Mouse (Mus musculus): ENCODE results near the gene Slc7a5. TPM values are rescaled to one million over a fixed set of nuclear protein-coding genes. Genes with fewer than 3 reads are reported as not detected.

Gene Slc7a5
- total RNA-seq, 2 experiments from 2014 or later: 1.0 to 1.3 TPM

DNA sequence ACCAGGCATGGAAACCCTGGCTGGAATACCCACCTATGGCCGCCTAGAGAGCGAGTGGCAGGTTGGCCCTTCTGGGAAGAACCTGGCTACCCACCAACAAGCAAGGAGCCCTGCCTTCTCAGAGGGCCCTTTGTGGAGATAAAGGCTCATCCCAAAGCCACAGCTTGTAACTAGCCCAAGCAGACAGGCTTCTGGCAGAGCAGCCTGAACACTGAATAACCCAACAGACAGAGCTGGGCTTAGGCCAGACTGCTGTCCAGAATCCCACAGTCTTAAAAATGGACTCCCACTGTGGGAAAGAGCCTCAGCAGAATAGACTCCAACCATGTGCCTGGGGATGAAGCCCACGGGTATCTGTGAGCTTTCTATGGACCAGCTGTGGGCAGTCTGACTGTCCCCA lies 23.3 kb downstream of the Slc7a5 start:
- H3K4me3 ChIP-seq: no peak overlapping the region
- TF ChIP-seq CTCF (IDR thresholded peaks at IDR 0.05): no peak
- DNase-seq: no peak
- H3K27ac ChIP-seq: no peak overlapping the region
- intact Hi-C loops (cut with DNase I): no loop called here

DNA sequence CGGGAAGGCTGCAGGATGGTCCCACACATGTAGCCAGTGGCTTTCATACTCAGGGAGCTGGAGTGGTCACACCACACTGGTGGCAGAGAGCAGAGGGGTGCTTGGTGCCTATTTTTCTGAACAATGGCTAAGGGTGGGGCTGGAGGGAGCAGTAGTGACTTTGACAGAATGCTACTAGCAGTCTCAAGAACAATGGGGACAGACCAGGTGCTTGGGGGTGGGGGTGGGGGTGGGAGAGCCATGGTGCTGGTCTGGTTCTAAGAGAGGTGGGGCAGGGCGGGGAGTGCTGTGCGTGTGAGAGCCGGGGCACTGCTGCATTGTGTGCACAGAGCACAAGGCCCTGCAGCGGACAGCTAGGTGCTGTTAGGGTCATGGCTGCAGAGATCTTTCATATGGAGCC lies 25.6 kb downstream of the Slc7a5 start:
- intact Hi-C loops (cut with DNase I): no loop called here
- H3K27ac ChIP-seq: no peak overlapping the region

GRCm38 (mm10) chr8:121880818-121881217 lies 26.7 kb downstream of the Slc7a5 start:
- no peak for DNase-seq
- intact Hi-C loops (cut with DNase I): no loop called here
- Histone ChIP-seq H3K27ac (no peak overlapping the region), H3K4me3 (no peak overlapping the region)
- TF ChIP-seq CTCF (IDR thresholded peaks at IDR 0.05): no peak

More for the DNA sequence above, 25.6 kb downstream of the Slc7a5 start:
- DNase-seq: no peak
- TF ChIP-seq CTCF (IDR thresholded peaks at IDR 0.05): no peak
- no peak overlapping the region for H3K4me3 ChIP-seq

- intact Hi-C loops (cut with DNase I): no loop called here
- TF ChIP-seq CTCF (IDR thresholded peaks at IDR 0.05): no peak
- Histone ChIP-seq H3K27ac (no peak overlapping the region), H3K4me3 (no peak overlapping the region)
- DNase-seq: no peak
These were observed 27.8 kb downstream of the Slc7a5 start for GRCm38 (mm10) chr8:121879712-121880111.

GRCm38 (mm10) chr8:121877828-121878480 lies 29.5 kb downstream of the Slc7a5 start:
- DNase-seq: no peak
- Histone ChIP-seq H3K27ac (no peak overlapping the region), H3K4me3 (no peak overlapping the region)
- TF ChIP-seq CTCF (IDR thresholded peaks at IDR 0.05): no peak
- intact Hi-C loops (cut with DNase I): no loop called here

DNA sequence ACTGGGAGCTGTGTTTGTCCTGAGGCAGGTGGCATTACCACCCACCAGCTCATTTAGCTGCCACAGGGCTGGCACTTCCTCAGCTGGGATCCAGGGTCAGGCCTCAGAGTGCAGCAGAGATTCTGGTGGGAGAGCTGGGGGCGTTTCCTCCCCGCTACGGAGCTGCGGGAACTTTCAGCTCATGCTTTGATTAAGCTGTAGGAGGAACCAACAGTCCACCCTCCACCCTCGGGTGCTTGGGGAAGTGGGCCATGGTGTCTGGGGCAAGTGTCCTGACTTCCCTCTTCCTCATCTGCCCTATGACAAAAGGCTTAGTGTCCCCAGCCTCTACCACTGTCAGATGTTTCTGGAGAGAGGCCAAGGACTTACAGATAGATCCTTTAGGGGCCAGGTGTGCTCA lies 30.3 kb downstream of the Slc7a5 start:
- H3K27ac ChIP-seq: no peak overlapping the region
- no peak overlapping the region for H3K4me3 ChIP-seq
- DNase-seq: no peak
- TF ChIP-seq CTCF (IDR thresholded peaks at IDR 0.05): no peak
- intact Hi-C loops (cut with DNase I): no loop called here

GRCm38 (mm10) chr8:121875517-121875916 lies 32.0 kb downstream of the Slc7a5 start:
- Histone ChIP-seq H3K27ac (no peak overlapping the region), H3K4me3 (no peak overlapping the region)
- DNase-seq: no peak
- TF ChIP-seq CTCF (IDR thresholded peaks at IDR 0.05): no peak
- intact Hi-C loops (cut with DNase I): no loop called here

- DNase-seq: no peak
- intact Hi-C loops (cut with DNase I): no loop called here
- H3K27ac ChIP-seq: no peak overlapping the region
- H3K4me3 ChIP-seq: no peak overlapping the region
- TF ChIP-seq CTCF (IDR thresholded peaks at IDR 0.05): no peak
These were observed 32.4 kb downstream of the Slc7a5 start for GRCm38 (mm10) chr8:121875045-121875444.

GRCm38 (mm10) chr8:121874031-121874430 lies 33.5 kb downstream of the Slc7a5 start:
- peak; percentile 80 for TF ChIP-seq CTCF (IDR thresholded peaks at IDR 0.05)
- peak; percentile 73 for DNase-seq
- H3K4me3 ChIP-seq: no peak overlapping the region
- intact Hi-C loops (cut with DNase I): loop anchor here (1.0 kb wide), 1 partner anchor 35 kb away; no protein-coding TSS in a partner anchor
- no peak overlapping the region for H3K27ac ChIP-seq

GRCm38 (mm10) chr8:121871833-121872440 lies 35.6 kb downstream of the Slc7a5 start:
- no peak for DNase-seq
- intact Hi-C loops (cut with DNase I): no loop called here
- TF ChIP-seq CTCF (IDR thresholded peaks at IDR 0.05): no peak
- no peak overlapping the region for H3K4me3 ChIP-seq
- no peak overlapping the region for H3K27ac ChIP-seq

- no peak overlapping the region for H3K4me3 ChIP-seq
- DNase-seq: no peak
- no peak for TF ChIP-seq CTCF (IDR thresholded peaks at IDR 0.05)
- H3K27ac ChIP-seq: no peak overlapping the region
- intact Hi-C loops (cut with DNase I): no loop called here
These were observed 37.3 kb downstream of the Slc7a5 start for GRCm38 (mm10) chr8:121870190-121870589.

- intact Hi-C loops (cut with DNase I): no loop called here
- DNase-seq: no peak
- Histone ChIP-seq H3K4me3 (no peak overlapping the region), H3K27ac (no peak overlapping the region)
- no peak for TF ChIP-seq CTCF (IDR thresholded peaks at IDR 0.05)
These were observed 38.6 kb downstream of the Slc7a5 start for GRCm38 (mm10) chr8:121868896-121869295.

GRCm38 (mm10) chr8:121868196-121868595 lies 39.3 kb downstream of the Slc7a5 start:
- intact Hi-C loops (cut with DNase I): no loop called here
- H3K4me3 ChIP-seq: no peak overlapping the region
- TF ChIP-seq CTCF (IDR thresholded peaks at IDR 0.05): no peak
- DNase-seq: no peak
- no peak overlapping the region for H3K27ac ChIP-seq

GRCm38 (mm10) chr8:121865356-121865755 lies 42.1 kb downstream of the Slc7a5 start:
- DNase-seq: no peak
- no peak for TF ChIP-seq CTCF (IDR thresholded peaks at IDR 0.05)
- Histone ChIP-seq H3K27ac (no peak overlapping the region), H3K4me3 (no peak overlapping the region)
- intact Hi-C loops (cut with DNase I): no loop called here

Measured in gastrocnemius, adult 2 months (tissue).